Mouse (Mus musculus): ENCODE measurements around the gene Pcbd1.

Pcbd1 gene

GRCm38 (mm10) chr10:61089170-61090142 lies at the start of gene Pcbd1:
Pcbd1 (plus strand) TSS chr10:61089331.
- ATAC-seq (ENCODE audit: insufficient number of reproducible peaks, low FRiP score, low TSS enrichment) = peak; percentile 60

GRCm38 (mm10) chr10:61039657-61040056 lies 49.5 kb upstream of the Pcbd1 start:
- ATAC-seq (ENCODE audit: insufficient number of reproducible peaks, low FRiP score, low TSS enrichment) = no peak

GRCm38 (mm10) chr10:61045081-61045480 lies 44.0 kb upstream of the Pcbd1 start:
- ATAC-seq (ENCODE audit: insufficient number of reproducible peaks, low FRiP score, low TSS enrichment) = no peak

- ATAC-seq (ENCODE audit: insufficient number of reproducible peaks, low FRiP score, low TSS enrichment) = peak; percentile 60
These were observed 37.0 kb upstream of the Pcbd1 start for GRCm38 (mm10) chr10:61051993-61052613.

- ATAC-seq (ENCODE audit: insufficient number of reproducible peaks, low FRiP score, low TSS enrichment) = no peak
These were observed 32.5 kb upstream of the Pcbd1 start for GRCm38 (mm10) chr10:61056661-61057060.

GRCm38 (mm10) chr10:61059101-61059500 lies 30.0 kb upstream of the Pcbd1 start:
- ATAC-seq (ENCODE audit: insufficient number of reproducible peaks, low FRiP score, low TSS enrichment) = no peak

- no peak for ATAC-seq (ENCODE audit: insufficient number of reproducible peaks, low FRiP score, low TSS enrichment)
These were observed 29.5 kb upstream of the Pcbd1 start for GRCm38 (mm10) chr10:61059543-61060110.

- ATAC-seq (ENCODE audit: insufficient number of reproducible peaks, low FRiP score, low TSS enrichment) = no peak
These were observed 25.8 kb upstream of the Pcbd1 start for GRCm38 (mm10) chr10:61063271-61063864.

- ATAC-seq (ENCODE audit: insufficient number of reproducible peaks, low FRiP score, low TSS enrichment) = no peak
These were observed 24.5 kb upstream of the Pcbd1 start for GRCm38 (mm10) chr10:61064635-61065034.

GRCm38 (mm10) chr10:61065287-61066005 lies 23.7 kb upstream of the Pcbd1 start:
- no peak for ATAC-seq (ENCODE audit: insufficient number of reproducible peaks, low FRiP score, low TSS enrichment)

- 0 out of 2 replicates have a peak, but pooled peaks have one; percentile 18 for ATAC-seq (ENCODE audit: insufficient number of reproducible peaks, low FRiP score, low TSS enrichment)
These were observed 20.5 kb upstream of the Pcbd1 start for GRCm38 (mm10) chr10:61068436-61069192.

- ATAC-seq (ENCODE audit: insufficient number of reproducible peaks, low FRiP score, low TSS enrichment) = no peak
These were observed 19.9 kb upstream of the Pcbd1 start for GRCm38 (mm10) chr10:61069248-61069647.

- ATAC-seq (ENCODE audit: insufficient number of reproducible peaks, low FRiP score, low TSS enrichment) = no peak
These were observed 16.8 kb upstream of the Pcbd1 start for GRCm38 (mm10) chr10:61072324-61072723.

GRCm38 (mm10) chr10:61074643-61075042 lies 14.5 kb upstream of the Pcbd1 start:
- ATAC-seq (ENCODE audit: insufficient number of reproducible peaks, low FRiP score, low TSS enrichment) = no peak

GRCm38 (mm10) chr10:61075607-61076006 lies 13.5 kb upstream of the Pcbd1 start:
- ATAC-seq (ENCODE audit: insufficient number of reproducible peaks, low FRiP score, low TSS enrichment) = no peak

GRCm38 (mm10) chr10:61080227-61080930 lies 8.8 kb upstream of the Pcbd1 start:
- no peak for ATAC-seq (ENCODE audit: insufficient number of reproducible peaks, low FRiP score, low TSS enrichment)

GRCm38 (mm10) chr10:61080931-61081255 lies 8.2 kb upstream of the Pcbd1 start:
- no peak for ATAC-seq (ENCODE audit: insufficient number of reproducible peaks, low FRiP score, low TSS enrichment)

GRCm38 (mm10) chr10:61085364-61085763 lies 3.8 kb upstream of the Pcbd1 start:
- no peak for ATAC-seq (ENCODE audit: insufficient number of reproducible peaks, low FRiP score, low TSS enrichment)

- ATAC-seq (ENCODE audit: insufficient number of reproducible peaks, low FRiP score, low TSS enrichment) = no peak
These were observed 2.6 kb upstream of the Pcbd1 start for GRCm38 (mm10) chr10:61086502-61086901.
